Mouse (Mus musculus) cerebellum, adult 2 months (tissue): ENCODE results near the gene Alyref2.

Experiments used
- CTCF ChIP-seq: fragments of 200-500 bp; IDR thresholded peaks from 2 replicates; pipeline ENCODE4 v1.5.1; 2011; ENCODE audit warnings: low read depth, mild to moderate bottlenecking, control low read depth, low read length, moderate library complexity, borderline replicate concordance; ENCODE audit not compliant: insufficient read depth
- POLR2A ChIP-seq: fragments of 200-500 bp; IDR thresholded peaks from 2 replicates; pipeline ENCODE4 v1.6.1; 2011; ENCODE audit warnings: low read length, control low read depth, borderline replicate concordance; ENCODE audit not compliant: insufficient read depth

- 0 out of 2 replicates have a peak, but pooled peaks have one; percentile 22 for TF ChIP-seq POLR2A
- peak; percentile 57 for TF ChIP-seq CTCF
Observed at GRCm38 (mm10) chr1:171503250-171503591, at the start of gene Alyref2.
